Mouse (Mus musculus) spleen, adult 2 months (tissue): ENCODE results near the gene Trmt10a. TPM values are rescaled to one million over a fixed set of nuclear protein-coding genes. Genes with fewer than 3 reads are reported as not detected.

Experiments
- DNase-seq, 2 experiments: peaks; one replicate each; pipeline versions ENCODE4 v3.0.0 to v3.0.0-alpha.2; 2012 to 2021; ENCODE audit warnings: low spot score in 2 of 2, low read depth in 1 of 2
- H3K27ac ChIP-seq: fragments of 200-500 bp; 2 replicates; pipeline ENCODE4 v1.5.1; 2012; ENCODE audit warnings: low read length, inconsistent platforms; ENCODE audit not compliant: insufficient read depth
- H3K27me3 ChIP-seq: fragments of 200-500 bp; 2 replicates; pipeline ENCODE4 v1.6.1; 2012; ENCODE audit warnings: mild to moderate bottlenecking, moderate library complexity, low read length, inconsistent platforms; ENCODE audit not compliant: control insufficient read depth, insufficient read depth
- H3K36me3 ChIP-seq: fragments of 200-500 bp; 2 replicates; pipeline ENCODE4 v1.6.1; 2012; ENCODE audit warnings: mild to moderate bottlenecking, low read length, inconsistent platforms; ENCODE audit not compliant: control insufficient read depth, insufficient read depth
- H3K4me1 ChIP-seq: fragments of 200-500 bp; 2 replicates; pipeline ENCODE4 v1.6.1; 2011; ENCODE audit warnings: inconsistent platforms; ENCODE audit not compliant: control insufficient read depth, insufficient read depth, insufficient read length
- H3K4me3 ChIP-seq: fragments of 200-500 bp; 2 replicates; pipeline ENCODE4 v1.5.1; 2011; ENCODE audit warnings: mild to moderate bottlenecking, inconsistent platforms; ENCODE audit not compliant: insufficient read depth, insufficient read length; ENCODE audit errors: extremely low read depth
- CTCF ChIP-seq: fragments of 200-500 bp; IDR thresholded peaks from 2 replicates; pipeline ENCODE4 v1.5.1; 2011; ENCODE audit warnings: mild to moderate bottlenecking, inconsistent platforms; ENCODE audit not compliant: insufficient read depth, insufficient read length, insufficient replicate concordance; ENCODE audit errors: extremely low read depth
- POLR2A ChIP-seq: fragments of 200-500 bp; IDR thresholded peaks from 2 replicates; pipeline ENCODE4 v1.6.1; 2011; ENCODE audit warnings: low read depth, low read length, inconsistent platforms
- WGBS: fragments of 180-500 bp; shearing (Covaris S2); methylation state at CpG from one replicate; pipeline ENCODE4 v1.1.7; 2018; 5-methylcytosine and 5-hydroxymethylcytosine counted together
- polyA plus RNA-seq: library from polyadenylated mRNA; depleted of rRNA; stranded (reverse); fragments of >200 nt; gene quantifications from 2 replicates; pipeline ENCODE4 v1.2.3, GENCODE M21; 2012; rRNA removed

Gene Trmt10a
- polyA plus RNA-seq, 1 experiment: 0.64 TPM

- Histone ChIP-seq H3K4me3 (no peak overlapping the region), H3K4me1 (no peaks in the 10 kb centered on the region), H3K27me3 (no peaks in the 10 kb centered on the region), H3K27ac (no peak overlapping the region), H3K36me3 (no peaks in the 10 kb centered on the region)
- DNase-seq: no peak
- TF ChIP-seq POLR2A (no peak), CTCF (no peak)
- WGBS: 87% methylated on average over 14 of the region's 14 CpGs
These were observed 53.8 kb downstream of the Trmt10a start for GRCm38 (mm10) chr3:138197093-138197492.

- WGBS: 72% methylated on average over 9 of the region's 9 CpGs
- no peaks in the 10 kb centered on the region for H3K4me1 ChIP-seq
- H3K36me3 ChIP-seq: no peaks in the 10 kb centered on the region
- no peak overlapping the region for H3K4me3 ChIP-seq
- TF ChIP-seq CTCF: no peak
- no peak for TF ChIP-seq POLR2A
- no peak overlapping the region for H3K27ac ChIP-seq
- H3K27me3 ChIP-seq: no peaks in the 10 kb centered on the region
- no peak for DNase-seq
These were observed 54.3 kb downstream of the Trmt10a start for GRCm38 (mm10) chr3:138197556-138197955.

GRCm38 (mm10) chr3:138197973-138198721, 54.9 kb downstream of the Trmt10a start:
- H3K4me3 ChIP-seq: no peak overlapping the region
- TF ChIP-seq POLR2A (no peak), CTCF (peak; percentile 62; the same call in 1 of the 2 replicates)
- no peaks in the 10 kb centered on the region for H3K4me1 ChIP-seq
- H3K27me3 ChIP-seq: no peaks in the 10 kb centered on the region
- peak; percentile 36 to 66 for DNase-seq
- 27% methylated on average over 20 of the region's 20 CpGs for WGBS
- no peak overlapping the region for H3K27ac ChIP-seq
- H3K36me3 ChIP-seq: no peaks in the 10 kb centered on the region

- 83% methylated on average over 7 of the region's 7 CpGs for WGBS
- no peak for DNase-seq
- TF ChIP-seq CTCF (no peak), POLR2A (no peak)
- no peaks in the 10 kb centered on the region for H3K36me3 ChIP-seq
- H3K4me3 ChIP-seq: no peak overlapping the region
- H3K4me1 ChIP-seq: no peaks in the 10 kb centered on the region
- H3K27ac ChIP-seq: no peak overlapping the region
- no peaks in the 10 kb centered on the region for H3K27me3 ChIP-seq
These were observed 55.4 kb downstream of the Trmt10a start for GRCm38 (mm10) chr3:138198722-138199068.

- TF ChIP-seq CTCF (no peak), POLR2A (no peak)
- 88% methylated on average over 3 of the region's 3 CpGs for whole genome bisulfite sequencing
- Histone ChIP-seq H3K36me3 (no peaks in the 10 kb centered on the region), H3K4me1 (no peaks in the 10 kb centered on the region), H3K4me3 (no peak overlapping the region), H3K27ac (no peak overlapping the region), H3K27me3 (no peaks in the 10 kb centered on the region)
- no peak for DNase-seq
These were observed 65.6 kb downstream of the Trmt10a start for GRCm38 (mm10) chr3:138208821-138209220.

Other genes starting within 250 kb of the Trmt10a start
- gene Lamtor3, start 224.9 kb upstream of the Trmt10a start, polyA plus RNA-seq: 14.9 and 15.7 TPM in 2 replicates
- gene Dapp1, start 161.9 kb upstream of the Trmt10a start, polyA plus RNA-seq: 11.9 and 13.5 TPM in 2 replicates
- 0.05 and 0.08 TPM in 2 replicates for gene 1110002E22Rik, start 78.4 kb upstream of the Trmt10a start, polyA plus RNA-seq
- not detected in 2 replicates for gene Gm5105, start 76.1 kb upstream of the Trmt10a start, polyA plus RNA-seq
- gene Mttp, start 1.5 kb downstream of the Trmt10a start, polyA plus RNA-seq: 0.47 and 0.54 TPM in 2 replicates
- not detected in 2 replicates for gene 4930579F01Rik, start 50.4 kb downstream of the Trmt10a start, polyA plus RNA-seq
- not detected in 2 replicates for gene Adh7, start 74.3 kb downstream of the Trmt10a start, polyA plus RNA-seq
- gene Adh1, start 117.5 kb downstream of the Trmt10a start, polyA plus RNA-seq: 1.8 and 1.9 TPM in 2 replicates
- gene Adh6a, start 169.8 kb downstream of the Trmt10a start, polyA plus RNA-seq: not detected in 2 replicates
- not detected in 2 replicates for gene Adh6b, start 198.3 kb downstream of the Trmt10a start, polyA plus RNA-seq